Mouse (Mus musculus): Measurements from ENCODE around the gene Dusp7. TPM values are rescaled to one million over a fixed set of nuclear protein-coding genes. Genes with fewer than 3 reads are reported as not detected.

Gene Dusp7
- polyA plus RNA-seq, 1 experiment from 2014 or later: 14.1 TPM

DNA sequence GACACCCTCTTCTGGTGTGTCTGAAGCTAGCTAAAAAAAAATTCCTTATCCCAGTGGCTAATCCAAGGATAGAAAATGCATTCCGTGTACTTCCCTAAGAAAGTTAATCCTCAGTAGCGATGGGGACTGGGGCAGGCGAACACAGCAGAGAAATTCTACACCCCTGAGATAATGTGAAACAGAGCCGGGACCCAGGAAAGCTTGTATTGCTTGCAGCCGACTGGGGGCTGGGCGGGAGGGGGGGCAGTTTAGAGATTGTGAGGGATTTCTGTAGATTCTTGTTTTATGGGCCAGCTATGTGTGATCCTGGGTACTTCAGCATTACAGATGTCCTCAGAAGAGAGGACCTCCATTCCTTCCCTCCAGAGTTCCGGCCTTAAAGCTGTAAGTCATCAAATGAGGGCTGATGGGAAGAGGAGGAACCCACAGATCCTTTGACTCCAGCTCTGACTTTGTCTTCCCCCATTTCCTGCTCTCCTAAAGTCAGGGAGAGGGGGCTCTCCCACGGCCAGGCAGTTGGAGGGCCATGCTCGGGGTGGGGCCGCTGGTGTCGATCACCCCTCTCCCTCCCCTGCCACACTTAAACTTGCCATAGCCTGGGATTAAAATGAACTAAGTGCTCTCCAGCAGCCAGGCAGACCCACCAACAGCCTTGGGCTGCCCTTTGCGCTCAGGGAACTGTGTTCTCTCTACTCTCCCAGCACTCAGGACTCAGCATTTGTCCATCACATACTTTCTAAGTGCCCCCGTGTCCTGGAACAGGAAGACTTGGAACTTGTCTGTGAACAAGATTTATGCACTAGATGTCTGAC is 27.7 kb upstream of the Dusp7 start:
- Histone ChIP-seq H3K27me3 (ENCODE audit: low read depth, poor library complexity, severe bottlenecking) (no peaks in the 10 kb centered on the region), H3K36me3 (no peaks in the 10 kb centered on the region), H3K4me3 (no peak overlapping the region), H3K9me3 (replicated peaks) (no peaks in the 10 kb centered on the region), H3K4me1 (peaks cover 78% of the 10 kb centered on the region), H3K27ac (replicated peaks) (peak overlapping the region; percentile 72)
- no peak for DNase-seq (ENCODE audit: low spot score)
- WGBS: 61% methylated on average over 13 of the region's 13 CpGs

DNA sequence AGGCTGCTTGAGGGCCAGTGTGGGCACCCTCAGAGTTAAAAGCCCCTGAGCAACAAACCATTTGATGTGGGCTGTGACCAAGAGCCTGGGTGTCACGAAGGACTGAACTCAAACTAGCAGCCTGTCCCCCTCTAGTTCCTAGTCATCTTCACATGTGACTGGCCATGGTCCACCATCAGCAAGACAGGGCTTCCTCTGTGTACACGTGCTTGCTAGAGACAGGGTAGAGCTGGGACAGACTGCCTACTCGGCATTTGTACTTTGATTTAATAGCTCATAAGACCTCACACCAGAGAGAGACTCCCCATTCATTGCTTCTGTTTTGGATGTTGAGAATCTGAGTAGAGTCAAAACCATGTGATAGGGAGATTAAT is 27.1 kb upstream of the Dusp7 start:
- H3K9me3 ChIP-seq (replicated peaks): no peaks in the 10 kb centered on the region
- peaks cover 80% of the 10 kb centered on the region for H3K4me1 ChIP-seq
- no peak for DNase-seq (ENCODE audit: low spot score)
- 79% methylated on average over 3 of the region's 3 CpGs for WGBS
- no peaks in the 10 kb centered on the region for H3K27me3 ChIP-seq (ENCODE audit: low read depth, poor library complexity, severe bottlenecking)
- no peaks in the 10 kb centered on the region for H3K36me3 ChIP-seq
- H3K27ac ChIP-seq (replicated peaks): peak overlapping the region; percentile 72; the same call in 1 of the 2 replicates
- no peak overlapping the region for H3K4me3 ChIP-seq

DNA sequence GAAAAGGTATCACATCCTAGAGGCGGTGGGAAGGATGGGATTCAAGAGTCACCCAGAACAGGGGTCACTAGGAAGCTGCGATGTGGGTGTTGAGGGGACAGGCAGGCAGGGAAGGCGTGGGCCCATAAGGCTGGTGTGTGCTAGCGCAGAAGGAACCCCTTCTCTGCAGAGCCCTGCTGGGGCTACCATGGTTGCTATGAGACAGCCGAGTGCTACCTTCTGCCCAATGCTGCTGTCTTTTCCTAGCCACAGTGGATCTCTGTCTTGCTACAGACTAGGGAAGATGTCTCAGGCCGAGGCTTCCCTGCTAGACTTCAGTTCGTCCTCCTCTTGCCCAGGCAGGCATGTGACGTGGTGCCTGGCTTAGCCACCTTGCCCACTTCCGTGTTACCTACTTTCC is 25.9 kb upstream of the Dusp7 start:
- no peaks in the 10 kb centered on the region for H3K9me3 ChIP-seq (replicated peaks)
- DNase-seq (ENCODE audit: low spot score): no peak
- H3K4me3 ChIP-seq: no peak overlapping the region
- peaks cover 69% of the 10 kb centered on the region for H3K4me1 ChIP-seq
- no peaks in the 10 kb centered on the region for H3K36me3 ChIP-seq
- no peaks in the 10 kb centered on the region for H3K27me3 ChIP-seq (ENCODE audit: low read depth, poor library complexity, severe bottlenecking)
- H3K27ac ChIP-seq (replicated peaks): peak overlapping the region; percentile 61
- WGBS: 90% methylated on average over 9 of the region's 9 CpGs

- WGBS: 19% methylated on average over 6 of the region's 6 CpGs
- peak; percentile 51 for DNase-seq (ENCODE audit: low spot score)
- Histone ChIP-seq H3K9me3 (replicated peaks) (no peaks in the 10 kb centered on the region), H3K36me3 (no peaks in the 10 kb centered on the region), H3K4me3 (no peak overlapping the region; the same call in 1 of the 2 replicates), H3K27me3 (ENCODE audit: low read depth, poor library complexity, severe bottlenecking) (no peaks in the 10 kb centered on the region), H3K27ac (replicated peaks) (peak overlapping the region; percentile 79), H3K4me1 (peaks cover 47% of the 10 kb centered on the region)
These were observed 23.3 kb upstream of the Dusp7 start for GRCm38 (mm10) chr9:106345167-106345566.

DNA sequence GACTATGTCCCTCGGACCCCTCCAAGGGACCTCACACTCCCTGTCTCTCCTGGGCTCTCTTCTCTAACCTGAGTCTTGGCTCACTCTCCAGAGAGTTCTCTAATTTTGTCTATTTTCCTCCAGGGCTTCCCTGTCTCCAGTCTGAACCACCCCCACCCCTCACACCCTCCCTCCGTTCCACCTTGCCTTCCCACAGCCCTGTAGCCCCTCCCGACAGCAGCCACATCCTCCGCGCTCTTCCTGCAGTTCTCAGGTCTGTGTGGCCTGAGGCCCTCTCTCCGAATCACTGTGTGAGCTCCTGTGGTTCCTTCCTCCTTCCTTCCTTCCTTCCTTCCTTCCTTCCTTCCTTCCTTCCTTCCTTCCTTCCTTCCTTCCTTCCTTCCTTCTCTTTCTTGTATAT is 22.8 kb upstream of the Dusp7 start:
- 34% methylated on average over 6 of the region's 6 CpGs for WGBS
- peaks cover 42% of the 10 kb centered on the region for H3K4me1 ChIP-seq
- no peak overlapping the region; the same call in 1 of the 2 replicates for H3K4me3 ChIP-seq
- DNase-seq (ENCODE audit: low spot score): no peak
- no peaks in the 10 kb centered on the region for H3K27me3 ChIP-seq (ENCODE audit: low read depth, poor library complexity, severe bottlenecking)
- no peaks in the 10 kb centered on the region for H3K36me3 ChIP-seq
- H3K9me3 ChIP-seq (replicated peaks): no peaks in the 10 kb centered on the region
- H3K27ac ChIP-seq (replicated peaks): peak overlapping the region; percentile 79

DNA sequence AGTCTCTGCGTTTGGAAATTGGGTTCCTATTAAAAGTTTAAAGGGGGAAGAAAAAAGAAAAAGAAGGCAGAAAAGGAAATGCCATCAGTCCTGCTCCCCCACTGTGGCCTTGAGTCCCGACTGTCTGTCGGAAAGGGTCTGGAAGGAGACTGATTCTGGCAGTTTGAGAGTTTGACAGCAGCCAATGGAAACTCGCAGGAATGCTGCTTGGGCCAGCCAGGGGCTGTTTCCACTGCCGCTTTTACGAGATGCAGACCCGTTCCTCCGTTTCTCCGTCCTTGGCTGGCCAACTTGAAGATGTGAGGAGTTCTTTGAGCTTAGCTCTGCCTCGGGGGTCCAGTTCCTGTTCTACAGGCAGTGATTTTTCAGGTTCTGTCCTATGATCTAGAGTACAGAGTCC is 20.2 kb upstream of the Dusp7 start:
- H3K4me3 ChIP-seq: no peak overlapping the region
- 78% methylated on average over 10 of the region's 10 CpGs for WGBS
- no peaks in the 10 kb centered on the region for H3K9me3 ChIP-seq (replicated peaks)
- H3K27ac ChIP-seq (replicated peaks): no peak overlapping the region
- peaks cover 8% of the 10 kb centered on the region for H3K36me3 ChIP-seq
- peaks cover 43% of the 10 kb centered on the region for H3K4me1 ChIP-seq
- H3K27me3 ChIP-seq (ENCODE audit: low read depth, poor library complexity, severe bottlenecking): no peaks in the 10 kb centered on the region
- no peak for DNase-seq (ENCODE audit: low spot score)

- Histone ChIP-seq H3K9me3 (replicated peaks) (no peaks in the 10 kb centered on the region), H3K27me3 (ENCODE audit: low read depth, poor library complexity, severe bottlenecking) (no peaks in the 10 kb centered on the region), H3K4me1 (peaks cover 50% of the 10 kb centered on the region), H3K27ac (replicated peaks) (peak overlapping the region; percentile 34; the same call in 1 of the 2 replicates), H3K36me3 (peaks cover 8% of the 10 kb centered on the region), H3K4me3 (no peak overlapping the region)
- no peak for DNase-seq (ENCODE audit: low spot score)
- 71% methylated on average over 2 of the region's 2 CpGs for WGBS
These were observed 19.4 kb upstream of the Dusp7 start for GRCm38 (mm10) chr9:106349075-106349474.

- H3K4me3 ChIP-seq: no peak overlapping the region
- H3K9me3 ChIP-seq (replicated peaks): no peaks in the 10 kb centered on the region
- H3K36me3 ChIP-seq: peaks cover 8% of the 10 kb centered on the region
- H3K4me1 ChIP-seq: peaks cover 54% of the 10 kb centered on the region
- no peaks in the 10 kb centered on the region for H3K27me3 ChIP-seq (ENCODE audit: low read depth, poor library complexity, severe bottlenecking)
- 78% methylated on average over 6 of the region's 6 CpGs for WGBS
- peak overlapping the region; percentile 67 for H3K27ac ChIP-seq (replicated peaks)
- DNase-seq (ENCODE audit: low spot score): no peak
These were observed 17.3 kb upstream of the Dusp7 start for GRCm38 (mm10) chr9:106351178-106351577.

DNA sequence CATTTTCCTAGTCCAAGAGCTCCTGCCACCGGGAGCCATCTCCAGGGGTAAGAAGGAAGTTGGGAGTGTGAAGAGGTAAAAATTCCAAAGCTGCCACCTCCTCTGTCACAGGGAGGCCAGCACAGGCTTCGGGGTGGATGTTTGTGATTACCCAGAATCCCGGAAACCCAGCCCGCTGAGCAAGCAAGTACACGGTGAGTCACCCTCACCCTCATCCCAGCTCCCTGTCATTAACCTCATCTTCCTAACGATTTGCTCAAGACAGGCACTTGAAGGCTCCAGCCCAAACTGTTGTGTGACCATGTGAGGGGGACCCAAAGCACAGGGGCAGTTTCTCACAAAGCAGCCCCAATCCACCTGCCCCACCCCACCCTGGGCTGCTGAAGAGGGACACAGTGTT is 14.7 kb upstream of the Dusp7 start:
- no peak for DNase-seq (ENCODE audit: low spot score)
- H3K36me3 ChIP-seq: peaks cover 8% of the 10 kb centered on the region
- H3K4me3 ChIP-seq: no peak overlapping the region
- H3K27me3 ChIP-seq (ENCODE audit: low read depth, poor library complexity, severe bottlenecking): no peaks in the 10 kb centered on the region
- WGBS: 75% methylated on average over 6 of the region's 6 CpGs
- no peaks in the 10 kb centered on the region for H3K9me3 ChIP-seq (replicated peaks)
- peak overlapping the region; percentile 14 for H3K27ac ChIP-seq (replicated peaks)
- H3K4me1 ChIP-seq: peaks cover 69% of the 10 kb centered on the region

- Histone ChIP-seq H3K36me3 (peaks cover 8% of the 10 kb centered on the region), H3K9me3 (replicated peaks) (no peaks in the 10 kb centered on the region), H3K27me3 (ENCODE audit: low read depth, poor library complexity, severe bottlenecking) (no peaks in the 10 kb centered on the region), H3K27ac (replicated peaks) (peak overlapping the region; percentile 75; the same call in 1 of the 2 replicates), H3K4me1 (peaks cover 66% of the 10 kb centered on the region), H3K4me3 (no peak overlapping the region)
- 90% methylated on average over 6 of the region's 6 CpGs for WGBS
- DNase-seq (ENCODE audit: low spot score): no peak
These were observed 13.6 kb upstream of the Dusp7 start for GRCm38 (mm10) chr9:106354810-106355209.

DNA sequence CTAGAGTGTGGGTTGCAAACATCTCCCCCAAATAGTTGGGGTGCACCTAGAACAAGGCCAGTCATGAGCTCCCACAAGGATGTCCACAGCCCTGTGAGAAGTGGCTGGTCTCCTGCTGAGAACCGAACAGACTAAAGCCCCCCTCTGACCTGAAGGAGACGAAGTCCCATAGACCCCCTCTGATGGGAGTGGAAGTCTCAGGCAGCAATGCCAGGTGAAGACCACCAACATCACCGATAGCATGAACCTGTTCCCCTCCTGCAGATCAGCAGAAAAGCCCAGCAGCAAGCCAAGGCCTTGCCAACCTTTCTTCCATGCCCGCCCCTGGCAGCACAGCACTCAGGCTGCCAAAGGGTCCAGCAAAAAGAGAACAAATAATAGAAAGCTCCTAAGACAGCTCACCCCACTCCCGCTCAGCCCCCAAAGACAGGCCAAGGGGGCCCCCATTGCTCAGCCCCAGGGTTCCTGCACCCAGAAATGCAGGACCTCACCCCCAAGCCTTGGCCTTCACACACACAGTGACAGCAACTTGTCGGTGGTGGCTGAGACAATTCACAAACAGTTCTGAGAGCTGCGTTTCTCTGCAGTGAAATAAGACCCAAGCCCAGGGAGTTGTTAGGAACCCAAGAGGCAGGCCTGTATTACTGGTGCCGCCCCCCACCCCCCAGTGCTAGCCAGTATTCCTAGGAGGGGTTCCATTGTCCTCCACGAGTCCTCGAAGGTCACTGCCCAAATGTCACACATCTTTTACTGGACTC is 13.0 kb upstream of the Dusp7 start:
- H3K36me3 ChIP-seq: peaks cover 8% of the 10 kb centered on the region
- H3K27me3 ChIP-seq (ENCODE audit: low read depth, poor library complexity, severe bottlenecking): no peaks in the 10 kb centered on the region
- H3K27ac ChIP-seq (replicated peaks): peak overlapping the region; percentile 75
- no peak for DNase-seq (ENCODE audit: low spot score)
- no peaks in the 10 kb centered on the region for H3K9me3 ChIP-seq (replicated peaks)
- H3K4me3 ChIP-seq: no peak overlapping the region
- 76% methylated on average over 10 of the region's 10 CpGs for WGBS
- peaks cover 66% of the 10 kb centered on the region for H3K4me1 ChIP-seq

GRCm38 (mm10) chr9:106355975-106356286 is 12.5 kb upstream of the Dusp7 start:
- H3K4me3 ChIP-seq: no peak overlapping the region
- H3K4me1 ChIP-seq: peaks cover 66% of the 10 kb centered on the region
- H3K27ac ChIP-seq (replicated peaks): peak overlapping the region; percentile 75

GRCm38 (mm10) chr9:106356323-106356844 is 12.0 kb upstream of the Dusp7 start:
- H3K27ac ChIP-seq (replicated peaks): peak overlapping the region; percentile 75
- WGBS: 66% methylated on average over 6 of the region's 10 CpGs
- H3K4me1 ChIP-seq: peaks cover 63% of the 10 kb centered on the region
- no peaks in the 10 kb centered on the region for H3K9me3 ChIP-seq (replicated peaks)
- H3K27me3 ChIP-seq (ENCODE audit: low read depth, poor library complexity, severe bottlenecking): no peaks in the 10 kb centered on the region
- DNase-seq (ENCODE audit: low spot score): peak; percentile 55
- peaks cover 5% of the 10 kb centered on the region for H3K36me3 ChIP-seq
- no peak overlapping the region for H3K4me3 ChIP-seq

More at GRCm38 (mm10) chr9:106355975-106356286, 12.5 kb upstream of the Dusp7 start:
- H3K36me3 ChIP-seq: peaks cover 8% of the 10 kb centered on the region
- H3K9me3 ChIP-seq (replicated peaks): no peaks in the 10 kb centered on the region
- no peak for DNase-seq (ENCODE audit: low spot score)
- H3K27me3 ChIP-seq (ENCODE audit: low read depth, poor library complexity, severe bottlenecking): no peaks in the 10 kb centered on the region
